Comparison of ENCODE assay signal across 22 mouse cellular contexts in the genomic region with DNA sequence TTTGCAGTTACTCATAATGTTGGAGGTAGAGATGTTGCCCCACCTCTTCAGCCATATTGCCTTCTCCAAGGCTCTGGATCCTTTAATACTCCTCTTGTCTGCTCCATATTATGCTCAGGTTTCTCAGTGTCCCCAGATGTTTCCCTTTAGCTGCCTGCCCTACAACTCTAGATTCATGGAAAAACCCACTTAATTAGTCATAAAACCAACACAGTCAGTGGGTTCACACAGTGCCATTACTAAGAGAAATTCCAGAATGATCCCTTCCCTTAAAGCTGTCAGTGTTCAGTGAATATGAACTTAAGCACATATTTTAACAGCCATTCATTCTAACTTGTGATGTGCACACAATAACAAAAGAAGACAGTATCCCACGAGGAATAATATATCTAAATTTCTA.
"Had no signal": no experiment of that assay in that cellular context is flagged by ENCODE, and none has a peak within 500 bp of the region (broad histone marks: within the 10 kb centered on the region; RNA-seq: fewer than 3 reads in every experiment).

No protein-coding gene starts in this region.

- ATAC-seq: liver, postnatal 0 days; lung, postnatal 0 days; midbrain, embryonic 13.5 days; midbrain, embryonic 15.5 days had no signal

- H3K27ac ChIP-seq: liver, embryonic 15.5 days; lung, embryonic 15.5 days; macrophage; midbrain, embryonic 10.5 days; midbrain, embryonic 13.5 days; midbrain, embryonic 15.5 days; neural tube, embryonic 13.5 days; neural tube, embryonic 15.5 days; stomach, embryonic 15.5 days; stomach, postnatal 0 days had no signal

- H3K4me1 ChIP-seq: lung, embryonic 15.5 days; stomach, embryonic 15.5 days had no signal

- DNase-seq: liver, postnatal 0 days; lung, adult 2 months; lung, postnatal 14 days; lung, postnatal 36 days; retina, postnatal 1 day; right cerebral cortex, adult 18-20 months; thymus, adult 2 months; thymus, postnatal 25 days; thymus, postnatal 4 days had no signal

- H3K9ac ChIP-seq: liver, embryonic 15.5 days; liver, postnatal 0 days; lung, embryonic 15.5 days; midbrain, embryonic 13.5 days; midbrain, embryonic 15.5 days; neural tube, embryonic 13.5 days; neural tube, embryonic 15.5 days; stomach, embryonic 15.5 days had no signal

- H3K36me3 ChIP-seq: liver, embryonic 15.5 days; lung, embryonic 15.5 days; midbrain, embryonic 13.5 days; midbrain, embryonic 15.5 days; neural tube, embryonic 13.5 days; neural tube, embryonic 15.5 days; stomach, embryonic 15.5 days had no signal

- H3K27me3 ChIP-seq: liver, embryonic 15.5 days; lung, embryonic 15.5 days; midbrain, embryonic 13.5 days; midbrain, embryonic 15.5 days; neural tube, embryonic 13.5 days; neural tube, embryonic 15.5 days; stomach, embryonic 15.5 days had no signal

- H3K4me2 ChIP-seq: liver, embryonic 15.5 days; lung, embryonic 15.5 days; midbrain, embryonic 13.5 days; midbrain, embryonic 15.5 days; neural tube, embryonic 13.5 days; neural tube, embryonic 15.5 days; stomach, embryonic 15.5 days had no signal

- H3K4me3 ChIP-seq: liver, embryonic 15.5 days; lung, embryonic 15.5 days; megakaryocyte, embryonic 14.5 days; midbrain, embryonic 10.5 days; midbrain, embryonic 13.5 days; midbrain, embryonic 15.5 days; myocyte; neural tube, embryonic 13.5 days; neural tube, embryonic 15.5 days; stomach, embryonic 15.5 days had no signal

- H3K9me3 ChIP-seq: liver, embryonic 15.5 days; lung, embryonic 15.5 days; megakaryocyte, embryonic 14.5 days; midbrain, embryonic 10.5 days; midbrain, embryonic 13.5 days; midbrain, embryonic 15.5 days; neural tube, embryonic 13.5 days; neural tube, embryonic 15.5 days; stomach, embryonic 15.5 days had no signal
